Mouse (Mus musculus): ENCODE data around the gene Shc2. TPM values are rescaled to one million over a fixed set of nuclear protein-coding genes. Genes with fewer than 3 reads are reported as not detected.

Shc2 gene
- polyA plus RNA-seq, 2 experiments from 2014 or later, result not detected

DNA sequence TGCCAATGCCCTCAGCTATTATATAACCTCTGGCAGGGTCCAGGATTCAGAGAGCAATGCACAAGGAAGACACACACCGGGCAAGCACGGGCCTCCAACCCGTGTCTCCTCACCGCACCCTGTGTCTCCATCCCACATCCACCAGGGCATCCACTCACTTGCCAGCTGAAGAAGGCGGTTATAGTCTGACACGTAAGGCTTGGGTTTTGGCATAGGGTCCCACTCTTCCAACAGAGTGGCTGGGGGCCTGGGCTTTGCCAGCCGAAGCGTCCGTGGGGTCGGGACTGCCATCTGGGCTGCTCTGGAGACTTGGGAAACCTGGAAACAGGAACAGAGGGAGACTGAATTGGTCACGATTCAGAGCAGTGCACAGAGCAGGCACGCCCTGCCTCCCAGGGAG is 57.9 kb downstream of the Shc2 start:
- no peak for ATAC-seq

DNA sequence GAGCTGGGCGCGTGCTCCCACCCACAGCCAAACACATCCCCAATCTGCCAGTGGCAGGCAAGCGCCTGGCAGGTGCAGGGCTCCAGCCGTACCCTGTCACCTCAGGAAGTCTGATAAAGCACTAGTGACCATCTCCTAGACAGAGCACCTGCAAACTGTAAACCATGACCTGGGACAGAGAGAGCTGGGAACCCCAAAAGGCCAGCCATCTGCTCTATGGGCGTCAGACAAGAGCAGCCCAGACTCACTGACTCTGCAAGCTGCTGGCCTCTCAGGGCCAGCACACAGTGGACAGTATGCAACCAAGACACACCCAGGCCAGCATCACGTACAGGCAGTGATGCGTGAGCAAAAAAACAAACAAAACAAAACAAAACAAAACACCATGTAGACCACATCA is 58.8 kb downstream of the Shc2 start:
- ATAC-seq, result no peak

DNA sequence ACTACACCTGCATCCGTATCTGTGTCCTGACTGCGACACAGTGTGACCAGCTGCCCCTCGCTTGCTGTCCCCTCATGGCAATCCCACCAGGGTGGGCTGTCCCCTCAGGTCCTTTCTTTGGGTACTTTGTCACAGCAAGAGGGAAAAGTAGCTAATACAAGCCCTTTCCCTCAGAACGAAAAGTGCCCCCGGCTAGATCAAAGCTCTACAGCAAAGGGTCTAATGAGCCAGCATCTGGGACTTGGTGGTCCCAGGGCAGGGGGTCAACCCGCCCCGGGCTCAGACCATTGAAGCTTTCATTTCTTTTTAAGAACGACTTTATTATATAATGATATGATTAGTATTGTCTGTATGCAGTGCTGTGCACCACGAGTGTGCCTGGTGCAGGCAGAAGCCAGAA is 59.4 kb downstream of the Shc2 start:
- ATAC-seq, result no peak

DNA sequence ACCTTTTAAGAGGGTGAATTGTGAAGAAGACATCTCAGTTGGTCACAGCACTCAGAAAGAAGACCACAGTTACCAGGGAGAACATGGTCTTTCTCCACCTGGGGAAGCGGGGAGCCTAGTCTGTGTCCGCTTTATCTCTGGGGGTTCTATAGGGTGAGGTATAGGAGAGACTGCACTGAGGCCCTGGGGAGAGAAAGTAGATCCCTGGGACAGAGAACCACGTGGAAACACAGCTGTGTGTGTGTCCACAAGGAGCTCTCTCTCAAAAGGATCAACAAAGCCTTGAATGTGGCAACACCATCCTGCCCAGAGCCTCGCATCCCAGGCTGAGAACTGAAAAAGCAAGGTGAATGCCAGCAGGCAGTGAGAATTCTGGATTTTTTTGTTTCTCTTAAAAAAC is 60.3 kb downstream of the Shc2 start:
- no peak for ATAC-seq

DNA sequence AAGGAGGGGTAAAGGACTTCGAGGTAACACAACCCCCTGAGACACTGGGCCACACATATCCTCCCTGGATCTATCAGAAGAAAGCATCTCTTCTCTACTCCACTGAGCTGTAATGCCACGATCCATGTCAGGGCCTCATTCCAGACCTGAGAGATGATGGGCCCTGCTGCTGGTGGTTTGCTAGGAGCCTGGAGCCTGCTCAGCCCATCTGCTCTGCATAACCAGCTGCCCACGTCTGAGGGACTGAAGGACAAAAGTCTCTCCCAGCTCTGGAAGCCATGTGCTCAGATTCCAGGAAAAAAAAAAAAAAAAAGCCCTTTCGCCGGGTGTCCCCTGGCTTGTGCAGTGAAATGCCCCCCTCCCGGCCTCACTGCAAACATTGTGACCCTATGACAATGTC is 62.0 kb downstream of the Shc2 start:
- no peak for ATAC-seq

DNA sequence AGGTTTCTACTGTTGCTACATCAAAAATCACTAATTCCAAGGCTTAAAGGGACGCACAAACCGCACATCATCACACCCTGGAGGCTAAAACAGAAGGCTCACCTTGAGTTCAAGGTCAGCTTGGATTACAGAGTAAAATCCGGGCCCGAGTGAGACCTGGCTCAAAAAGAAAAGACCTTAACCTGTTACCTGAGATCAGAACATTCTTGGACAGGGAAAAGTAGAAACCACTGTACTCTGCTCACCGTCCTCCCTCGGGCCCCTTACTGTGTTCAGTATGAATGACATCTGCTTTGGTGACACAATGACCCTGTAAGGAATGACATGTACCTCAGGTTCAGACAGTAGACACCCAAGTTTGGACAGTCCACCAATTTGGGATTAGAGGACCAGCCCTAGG is 62.9 kb downstream of the Shc2 start:
- ATAC-seq, result no peak

DNA sequence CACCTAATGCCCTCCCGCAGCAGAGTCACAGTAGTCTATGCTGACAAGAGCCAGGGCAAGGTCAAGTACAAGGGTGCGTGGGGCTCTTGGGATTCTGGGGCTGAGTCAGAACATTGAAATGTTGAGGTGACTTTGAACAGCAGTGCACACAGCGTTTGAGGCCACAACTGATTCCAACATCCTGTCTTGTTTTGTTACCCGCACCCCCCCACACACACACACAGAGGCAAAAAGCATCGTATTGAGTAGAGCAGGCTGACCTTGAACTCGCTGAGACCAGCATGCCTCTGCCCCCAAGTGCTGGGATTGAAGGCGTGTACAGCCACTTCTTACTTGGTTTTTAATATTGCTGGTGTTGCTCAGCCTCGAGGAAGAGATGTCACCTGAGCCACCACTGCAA is 63.4 kb downstream of the Shc2 start:
- no peak for ATAC-seq

DNA sequence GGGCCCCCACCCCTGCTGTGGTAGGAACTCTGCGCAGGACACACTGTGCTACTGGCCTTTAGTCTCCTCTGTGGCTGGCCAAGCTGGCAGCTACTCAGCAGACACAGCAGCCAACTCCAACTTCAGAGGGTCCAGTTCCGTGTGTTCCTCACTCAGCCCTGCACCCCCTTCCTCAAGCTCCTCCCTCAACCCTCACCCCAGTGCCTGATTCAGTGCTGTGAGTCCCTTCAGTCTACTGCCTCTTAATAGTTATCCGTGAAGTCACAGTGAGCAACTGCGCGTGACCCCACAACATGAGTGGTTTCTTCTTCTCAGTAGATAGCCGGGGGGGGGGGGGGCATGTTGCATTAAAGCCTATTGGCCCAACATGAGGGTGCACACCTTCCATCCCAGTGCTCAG is 64.1 kb downstream of the Shc2 start:
- no peak for ATAC-seq

DNA sequence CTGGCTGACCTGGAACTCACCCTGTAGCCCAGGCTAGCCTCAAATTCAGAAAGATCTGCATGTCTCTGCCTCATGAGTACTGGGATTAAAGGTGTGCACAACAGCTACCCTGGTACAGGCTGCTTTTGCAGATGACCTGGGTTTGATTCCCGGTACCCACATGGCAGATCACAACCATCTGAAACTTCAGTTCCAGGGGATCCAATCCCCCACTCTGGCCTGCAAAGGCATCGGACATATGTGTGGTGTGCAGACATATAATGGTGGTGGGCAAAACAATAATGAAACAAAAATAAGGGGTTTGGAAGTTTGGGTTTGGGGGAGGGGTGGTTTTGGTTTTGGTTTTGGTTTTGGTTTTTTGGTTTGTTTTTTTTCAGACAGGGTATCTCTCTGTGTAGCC is 66.4 kb downstream of the Shc2 start:
- ATAC-seq, result no peak

DNA sequence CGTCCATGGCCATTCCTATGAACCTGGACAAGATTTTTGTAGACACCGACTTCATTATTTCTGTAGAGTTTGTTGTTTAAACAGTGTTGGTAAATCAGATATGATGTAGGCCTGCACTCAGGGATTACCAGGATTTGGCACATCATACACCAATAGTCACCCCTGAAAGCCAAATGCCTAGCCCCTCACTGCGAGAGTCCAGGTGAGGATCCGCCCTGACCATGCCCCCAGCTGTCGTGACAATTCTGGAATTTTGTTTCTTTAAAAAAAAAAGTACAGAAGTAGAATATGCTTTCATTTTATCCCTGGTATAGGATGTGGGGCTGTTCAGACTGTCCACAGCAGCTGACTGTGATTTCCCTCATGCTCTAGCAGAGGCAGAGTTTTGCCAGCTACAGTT is 67.8 kb downstream of the Shc2 start:
- ATAC-seq, result no peak

Other genes with a start within 250 kb of the Shc2 start
- gene Vmn2r83, start 169.2 kb downstream of the Shc2 start, polyA plus RNA-seq (2017; shearing (Covaris generic)), result not detected
- gene Plpp2, start 104.1 kb downstream of the Shc2 start, polyA plus RNA-seq (2017; shearing (Covaris generic)), result 1 to 10 TPM; 2.8 to 3.8 TPM
- gene Mier2, start 82.7 kb downstream of the Shc2 start, polyA plus RNA-seq (2017; shearing (Covaris generic)), result 10 to 100 TPM; 14.4 to 15.1 TPM
- not detected for gene Theg, start 50.6 kb downstream of the Shc2 start, polyA plus RNA-seq (2017; shearing (Covaris generic))
- gene C2cd4c, start 23.9 kb downstream of the Shc2 start, polyA plus RNA-seq (2017; shearing (Covaris generic)), result not detected
- not detected for gene Odf3l2, start 7.8 kb upstream of the Shc2 start, polyA plus RNA-seq (2017; shearing (Covaris generic))
- gene Madcam1, start 26.6 kb upstream of the Shc2 start, polyA plus RNA-seq (2017; shearing (Covaris generic)), result under 1 TPM; 0.23 to 0.73 TPM
- gene Tpgs1, start 31.5 kb upstream of the Shc2 start, polyA plus RNA-seq (2017; shearing (Covaris generic)), result 10 to 100 TPM; 16.6 to 19.5 TPM
- gene Cdc34, start 44.3 kb upstream of the Shc2 start, polyA plus RNA-seq (2017; shearing (Covaris generic)), result 10 to 100 TPM; 20.8 to 27.3 TPM
- gene Gzmm, start 51.1 kb upstream of the Shc2 start, polyA plus RNA-seq (2017; shearing (Covaris generic)), result 1 to 10 TPM in 1 of 2 experiments, under 1 TPM in 1; 0.49 to 1.1 TPM
- 100 to 1,000 TPM; 127 to 129 TPM for gene Bsg, start 66.6 kb upstream of the Shc2 start, polyA plus RNA-seq (2017; shearing (Covaris generic))
- not detected for gene Hcn2, start 78.7 kb upstream of the Shc2 start, polyA plus RNA-seq (2017; shearing (Covaris generic))
- gene Polrmt, start 108.7 kb upstream of the Shc2 start, polyA plus RNA-seq (2017; shearing (Covaris generic)), result 10 to 100 TPM; 18.0 to 23.4 TPM
- not detected for gene Fgf22, start 117.2 kb upstream of the Shc2 start, polyA plus RNA-seq (2017; shearing (Covaris generic))
- gene Rnf126, start 129.0 kb upstream of the Shc2 start, polyA plus RNA-seq (2017; shearing (Covaris generic)), result 1 to 10 TPM; 3.4 to 3.5 TPM
- under 1 TPM in 1 of 2 experiments, not detected in 1; 0.53 TPM for gene Fstl3, start 139.4 kb upstream of the Shc2 start, polyA plus RNA-seq (2017; shearing (Covaris generic))
- not detected for gene Prss57, start 153.0 kb upstream of the Shc2 start, polyA plus RNA-seq (2017; shearing (Covaris generic))
- under 1 TPM in 1 of 2 experiments, not detected in 1; 0.23 TPM for gene Palm, start 155.7 kb upstream of the Shc2 start, polyA plus RNA-seq (2017; shearing (Covaris generic))
- under 1 TPM in 1 of 2 experiments, not detected in 1; 0.27 TPM for gene Misp, start 183.1 kb upstream of the Shc2 start, polyA plus RNA-seq (2017; shearing (Covaris generic))
- gene Ptbp1, start 216.5 kb upstream of the Shc2 start, polyA plus RNA-seq (2017; shearing (Covaris generic)), result 100 to 1,000 TPM; 103 to 274 TPM
- not detected for gene Prtn3, start 236.6 kb upstream of the Shc2 start, polyA plus RNA-seq (2017; shearing (Covaris generic))
- gene Plppr3, start 236.7 kb upstream of the Shc2 start, polyA plus RNA-seq (2017; shearing (Covaris generic)), result 1 to 10 TPM; 2.1 to 4.5 TPM
- gene Elane, start 248.3 kb upstream of the Shc2 start, polyA plus RNA-seq (2017; shearing (Covaris generic)), result not detected

All from CD4-positive, CD25-positive, alpha-beta regulatory T cell, adult 4 months (primary cell).